ENCODE assay signal across 37 mouse cellular contexts in genomic region chr3:88695545-88695944, GRCm38 (mm10). TPM values are rescaled to one million over a fixed set of nuclear protein-coding genes. Genes with fewer than 3 reads are reported as not detected.
DNase-seq lines count a peak whose midpoint lies in the region; ATAC-seq and TF ChIP-seq lines count a peak whose summit lies in the region.
"Had no signal": no experiment of that assay in that cellular context is flagged by ENCODE, and none has a peak within 500 bp of the region (broad histone marks: within the 10 kb centered on the region; RNA-seq: fewer than 3 reads in every experiment).

No protein-coding gene starts in this region.

- TF ChIP-seq CTCF in kidney, postnatal 0 days (IDR thresholded peaks at IDR 0.05; ENCODE audit: low read depth) = peak; percentile 13; the same call in 1 of the 2 replicates
- TF ChIP-seq CTCF in kidney, adult 2 months (conservative IDR thresholded peaks at IDR 0.05; ENCODE audit: insufficient read depth, insufficient read length, low read depth, low read length) = no peak
- TF ChIP-seq CTCF in midbrain, postnatal 0 days (IDR thresholded peaks at IDR 0.05) = peak; percentile 33; the same call in 1 of the 2 replicates
- peak; percentile 22 for TF ChIP-seq CTCF in Patski (IDR thresholded peaks at IDR 0.05)

- CTCF ChIA-PET in Patski (lab: Charles Lee) = interaction anchor here (1.2 to 1.4 kb wide), 2 partner anchors 29 to 57 kb away, joined by 3 to 6 read pairs; no protein-coding TSS in a partner anchor

- no peak overlapping the region for H3K9ac ChIP-seq in kidney, postnatal 0 days (ENCODE audit: low read depth, low read length)
- no peak overlapping the region for H3K9ac ChIP-seq in midbrain, postnatal 0 days (replicated peaks; ENCODE audit: low read length, poor library complexity, severe bottlenecking)
- H3K9ac ChIP-seq in midbrain, embryonic 15.5 days = no peak overlapping the region
- H3K9ac ChIP-seq: embryonic facial prominence, embryonic 15.5 days; forebrain, embryonic 12.5 days; heart, embryonic 12.5 days; hindbrain, embryonic 14.5 days; liver, embryonic 13.5 days; midbrain, embryonic 13.5 days had no signal

- H3K9me3 ChIP-seq in kidney, postnatal 0 days (replicated peaks; ENCODE audit: low read length) = no peaks in the 10 kb centered on the region
- H3K9me3 ChIP-seq in midbrain, postnatal 0 days (ENCODE audit: low read length) = no peaks in the 10 kb centered on the region
- no peaks in the 10 kb centered on the region for H3K9me3 ChIP-seq in midbrain, embryonic 15.5 days
- H3K9me3 ChIP-seq: embryonic facial prominence, embryonic 10.5 days; embryonic facial prominence, embryonic 15.5 days; forebrain, embryonic 12.5 days; heart, embryonic 12.5 days; liver, embryonic 13.5 days; megakaryocyte, embryonic 14.5 days; midbrain, embryonic 13.5 days had no signal

- ATAC-seq in kidney, postnatal 0 days (replicated peaks; ENCODE audit: low FRiP score, low read depth) = no peak
- ATAC-seq in midbrain, postnatal 0 days (ENCODE audit: low FRiP score) = no peak
- ATAC-seq in midbrain, embryonic 15.5 days (replicated peaks) = no peak
- ATAC-seq in Patski = no peak
- ATAC-seq: activated CD4-positive, CD25-positive, alpha-beta regulatory T cell, adult 4 months; midbrain, embryonic 13.5 days had no signal

- H3K36me3 ChIP-seq in kidney, postnatal 0 days (ENCODE audit: insufficient read depth, low read length) = peaks cover 85% of the 10 kb centered on the region
- H3K36me3 ChIP-seq in kidney, adult 2 months (ENCODE audit: control insufficient read depth, insufficient read depth, low read length) = peaks cover 44% of the 10 kb centered on the region
- peaks cover 74% of the 10 kb centered on the region for H3K36me3 ChIP-seq in midbrain, postnatal 0 days (ENCODE audit: insufficient read depth, low read length)
- peaks cover 86% of the 10 kb centered on the region for H3K36me3 ChIP-seq in midbrain, embryonic 15.5 days (replicated peaks)

- no peaks in the 10 kb centered on the region for H3K4me1 ChIP-seq in kidney, postnatal 0 days (replicated peaks; ENCODE audit: insufficient read depth, low read length)
- no peaks in the 10 kb centered on the region for H3K4me1 ChIP-seq in kidney, adult 2 months (ENCODE audit: control insufficient read depth, insufficient read depth, low read length)
- H3K4me1 ChIP-seq in midbrain, postnatal 0 days (ENCODE audit: insufficient read depth, low read length) = no peaks in the 10 kb centered on the region
- no peaks in the 10 kb centered on the region for H3K4me1 ChIP-seq in midbrain, embryonic 15.5 days
- H3K4me1 ChIP-seq: embryonic facial prominence, embryonic 10.5 days; embryonic facial prominence, embryonic 15.5 days; forebrain, embryonic 12.5 days; liver, embryonic 13.5 days; midbrain, embryonic 13.5 days had no signal

- POLR2A ChIA-PET in Patski (lab: Charles Lee) = no interaction called here

- H3K4me3 ChIP-seq in kidney, postnatal 0 days (replicated peaks; ENCODE audit: low read depth, low read length) = no peak overlapping the region
- no peak overlapping the region for H3K4me3 ChIP-seq in kidney, adult 2 months (ENCODE audit: insufficient read depth, low read depth, low read length)
- H3K4me3 ChIP-seq in midbrain, postnatal 0 days (ENCODE audit: low read depth, low read length) = no peak overlapping the region
- no peak overlapping the region for H3K4me3 ChIP-seq in midbrain, embryonic 15.5 days
- H3K4me3 ChIP-seq: embryonic facial prominence, embryonic 10.5 days; embryonic facial prominence, embryonic 15.5 days; forebrain, embryonic 12.5 days; heart, embryonic 12.5 days; left cerebral cortex, adult 2 months; liver, embryonic 13.5 days; megakaryocyte, embryonic 14.5 days; midbrain, embryonic 13.5 days had no signal

- H3K27me3 ChIP-seq in kidney, postnatal 0 days (ENCODE audit: insufficient read depth, low read length) = no peaks in the 10 kb centered on the region
- H3K27me3 ChIP-seq in kidney, adult 2 months (replicated peaks; ENCODE audit: control insufficient read depth, insufficient read depth, low read length) = no peaks in the 10 kb centered on the region
- H3K27me3 ChIP-seq in midbrain, postnatal 0 days (ENCODE audit: insufficient read depth, low read length) = no peaks in the 10 kb centered on the region
- no peaks in the 10 kb centered on the region for H3K27me3 ChIP-seq in midbrain, embryonic 15.5 days (replicated peaks)
- no peaks in the 10 kb centered on the region for H3K27me3 ChIP-seq in Patski
- H3K27me3 ChIP-seq: embryonic facial prominence, embryonic 15.5 days; forebrain, embryonic 12.5 days; heart, embryonic 12.5 days; liver, embryonic 13.5 days; megakaryocyte, embryonic 14.5 days; midbrain, embryonic 13.5 days had no signal

- TF ChIP-seq POLR2A in kidney, adult 2 months (IDR thresholded peaks at IDR 0.05; ENCODE audit: low read depth, low read length) = no peak

- no peak overlapping the region for H3K4me2 ChIP-seq in kidney, postnatal 0 days (ENCODE audit: low read length)
- H3K4me2 ChIP-seq in midbrain, postnatal 0 days (ENCODE audit: low read depth, low read length, poor library complexity, severe bottlenecking) = no peak overlapping the region
- no peak overlapping the region for H3K4me2 ChIP-seq in midbrain, embryonic 15.5 days
- H3K4me2 ChIP-seq: embryonic facial prominence, embryonic 15.5 days; forebrain, embryonic 12.5 days; heart, embryonic 12.5 days; hindbrain, embryonic 14.5 days; liver, embryonic 13.5 days; midbrain, embryonic 13.5 days had no signal

- no peak overlapping the region for H3K27ac ChIP-seq in kidney, postnatal 0 days
- H3K27ac ChIP-seq in kidney, adult 2 months (ENCODE audit: insufficient read depth, low read depth, low read length) = no peak overlapping the region
- H3K27ac ChIP-seq in midbrain, postnatal 0 days (ENCODE audit: low read depth, low read length) = no peak overlapping the region
- no peak overlapping the region for H3K27ac ChIP-seq in midbrain, embryonic 15.5 days
- H3K27ac ChIP-seq: embryonic facial prominence, embryonic 10.5 days; embryonic facial prominence, embryonic 15.5 days; forebrain, embryonic 12.5 days; hindbrain, embryonic 14.5 days; left cerebral cortex, adult 2 months; liver, embryonic 13.5 days; midbrain, embryonic 13.5 days had no signal

- in situ Hi-C loops in Patski (cut with MboI; ENCODE audit: low pct_unique_long_range_greater_than_20kb) = loop anchor here (25.0 kb wide), 1 partner anchor 517 kb away; the partner anchor contains the start of genes Gba and Thbs3

- DNase-seq in kidney, postnatal 0 days (ENCODE audit: low spot score) = no peak
- DNase-seq in kidney, adult 2 months = no peak
- DNase-seq in midbrain, postnatal 0 days (ENCODE audit: low spot score) = no peak
- no peak for DNase-seq in Patski (ENCODE audit: low read depth, low spot score)
- no peak for DNase-seq in left cerebral cortex, adult 9 months (ENCODE audit: low spot score in 2 of 2)
- no peak for DNase-seq in thymus, postnatal 10 days (ENCODE audit: low spot score in 2 of 2)
- DNase-seq: adrenal gland, adult 8-10 months; cerebellum, adult 8-10 months; cerebellum, postnatal 25 days; gastrocnemius, postnatal 14 days; kidney, adult 8-10 months; kidney, postnatal 14 days; left cerebral cortex, postnatal 4 days; liver, embryonic 13.5 days; lung, adult 2 months; lung, postnatal 36 days; right cerebral cortex, postnatal 25 days; thymus, adult 18-20 months; thymus, postnatal 4 days had no signal

RNA-seq across cellular contexts. Expression of gene Khdc4, which starts 9.9 kb away (rescaled TPM):
- polyA plus RNA-seq in kidney, postnatal 0 days (2015; fragmentation: Nextera tagmentation; extraction: Ambion mirVana) = 71.4 and 72.1 TPM in 2 replicates
- polyA plus RNA-seq in kidney, adult 2 months (2012; rRNA removed) = 41.2 and 45.6 TPM in 2 replicates
- total RNA-seq in midbrain, postnatal 0 days (2014; rRNA removed) = 71.8 and 96.5 TPM in 2 replicates
- polyA plus RNA-seq in midbrain, postnatal 0 days (2015; fragmentation: Nextera tagmentation; extraction: Ambion mirVana) = 66.8 and 70.5 TPM in 2 replicates
- 88.9 and 92.9 TPM in 2 replicates for polyA plus RNA-seq in midbrain, embryonic 15.5 days (2015; fragmentation: Nextera tagmentation; extraction: Ambion mirVana)
- 112 TPM for polyA plus RNA-seq in Patski (2021)

RNA-seq across cellular contexts. Expression of gene Rit1, which starts 21.1 kb away (rescaled TPM):
- polyA plus RNA-seq in kidney, postnatal 0 days (2015; fragmentation: Nextera tagmentation; extraction: Ambion mirVana) = 58.6 and 62.5 TPM in 2 replicates
- 37.2 and 48.1 TPM in 2 replicates for polyA plus RNA-seq in kidney, adult 2 months (2012; rRNA removed)
- total RNA-seq in midbrain, postnatal 0 days (2014; rRNA removed) = 78.1 and 88.3 TPM in 2 replicates
- polyA plus RNA-seq in midbrain, postnatal 0 days (2015; fragmentation: Nextera tagmentation; extraction: Ambion mirVana) = 73.5 and 81.3 TPM in 2 replicates
- 62.0 and 64.0 TPM in 2 replicates for polyA plus RNA-seq in midbrain, embryonic 15.5 days (2015; fragmentation: Nextera tagmentation; extraction: Ambion mirVana)
- 82.7 TPM for polyA plus RNA-seq in Patski (2021)

RNA-seq across cellular contexts. Expression of gene Rxfp4, which starts 42.6 kb away (rescaled TPM):
- polyA plus RNA-seq in kidney, postnatal 0 days (2015; fragmentation: Nextera tagmentation; extraction: Ambion mirVana) = not detected in 2 replicates
- polyA plus RNA-seq in kidney, adult 2 months (2012; rRNA removed) = 0.06 TPM in 1 of 2 replicates, not detected in the other
- 0.42 TPM in 1 of 2 replicates, not detected in the other for total RNA-seq in midbrain, postnatal 0 days (2014; rRNA removed)
- polyA plus RNA-seq in midbrain, postnatal 0 days (2015; fragmentation: Nextera tagmentation; extraction: Ambion mirVana) = not detected in 2 replicates
- not detected in 2 replicates for polyA plus RNA-seq in midbrain, embryonic 15.5 days (2015; fragmentation: Nextera tagmentation; extraction: Ambion mirVana)
- polyA plus RNA-seq in Patski (2021) = not detected
- total RNA-seq: adrenal gland, adult 8-10 months; adrenal gland, postnatal 4 days; gastrocnemius, postnatal 14 days; granulocyte monocyte progenitor cell, adult 5-6 weeks; hematopoietic stem cell, adult 5-6 weeks; layer of hippocampus, postnatal 14 days; left cerebral cortex, adult 2 months; left cerebral cortex, postnatal 4 days; neutrophil, adult 5-6 weeks had no signal
- polyA plus RNA-seq: activated CD4-positive, CD25-positive, alpha-beta regulatory T cell, adult 4 months; embryonic facial prominence, embryonic 10.5 days; embryonic facial prominence, embryonic 15.5 days; forebrain, embryonic 12.5 days; heart, embryonic 12.5 days; heart, postnatal 0 days; hindbrain, embryonic 14.5 days; liver, embryonic 13.5 days; midbrain, embryonic 13.5 days; neural tube, embryonic 11.5 days; stomach, embryonic 16.5 days had no signal
